Mouse (Mus musculus): ENCODE data around the gene Ugt1a2.

DNA sequence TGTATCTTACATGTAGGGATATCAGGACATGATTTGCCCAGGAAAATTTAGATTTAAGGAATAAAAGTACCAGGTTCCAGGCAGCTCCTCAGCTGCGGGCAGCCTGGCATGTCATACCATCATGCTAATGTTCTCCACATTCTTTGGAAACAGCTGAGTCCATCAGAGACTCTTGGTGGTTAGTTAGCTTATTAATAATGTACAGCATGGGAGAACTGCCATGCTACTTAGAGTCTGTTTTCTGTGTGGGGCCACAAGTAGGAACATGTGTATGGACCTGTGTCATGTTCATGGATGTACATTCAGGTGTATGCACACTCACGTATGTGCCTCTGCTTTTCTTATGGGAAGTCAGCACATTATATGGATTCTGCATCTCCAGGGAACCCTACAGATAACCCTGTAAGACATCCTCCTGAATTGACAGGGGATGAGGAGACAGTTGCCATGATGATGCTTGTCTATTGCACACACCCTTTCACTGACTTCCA is 14.1 kb downstream of the Ugt1a2 start:
- TF ChIP-seq EP300 (IDR thresholded peaks at IDR 0.05; ENCODE audit: low read depth) (no peak), CTCF (IDR thresholded peaks at IDR 0.05; ENCODE audit: low read depth) (no peak)

Measured in liver, postnatal 0 days (tissue).